Mouse (Mus musculus) megakaryocyte, embryonic 14.5 days (primary cell): Measurements from ENCODE around the gene Mknk2. TPM values are rescaled to one million over a fixed set of nuclear protein-coding genes. Genes with fewer than 3 reads are reported as not detected.
"Not testable (repeated sequence)": the region's sequence is repeated elsewhere in the genome, so short reads cannot be mapped to it uniquely, and the experiment has no call there.

Source experiments
- H3K27me3 ChIP-seq: replicated peaks from 2 replicates; pipeline ENCODE3; 2012; ENCODE audit warnings: inconsistent platforms
- H3K36me3 ChIP-seq: replicated peaks from 2 replicates; pipeline ENCODE3; 2012; ENCODE audit warnings: low read length, inconsistent platforms, mixed read lengths
- H3K4me1 ChIP-seq: 2 replicates; pipeline ENCODE4 v1.6.1; 2012; ENCODE audit warnings: inconsistent platforms
- H3K4me3 ChIP-seq: replicated peaks from 2 replicates; pipeline ENCODE3; 2012; ENCODE audit warnings: moderate library complexity, mild to moderate bottlenecking, inconsistent platforms
- H3K9me3 ChIP-seq: 2 replicates; pipeline ENCODE4 v1.6.1; 2012; ENCODE audit warnings: inconsistent platforms
- FLI1 ChIP-seq: IDR thresholded peaks from 2 replicates; pipeline ENCODE4 v1.6.1; 2012; ENCODE audit warnings: low read length, inconsistent platforms, mixed read lengths
- GATA1 ChIP-seq: IDR thresholded peaks from 3 replicates; pipeline ENCODE4 v1.6.1; 2012; ENCODE audit warnings: mixed read lengths, low read length, inconsistent platforms, borderline replicate concordance
- polyA plus RNA-seq: library from polyadenylated mRNA; stranded (reverse); fragments of >175 nt; gene quantifications from 2 replicates; pipeline ENCODE4 v1.2.3, GENCODE M21; 2012; ENCODE audit warnings: low replicate concordance; ENCODE audit not compliant: insufficient read depth

Mknk2 gene
- polyA plus RNA-seq, 1 experiment, result 472 TPM

- Histone ChIP-seq H3K9me3 (no peaks in the 10 kb centered on the region), H3K27me3 (no peaks in the 10 kb centered on the region), H3K36me3 (peaks cover 44% of the 10 kb centered on the region), H3K4me3 (peak overlapping the region; percentile 50), H3K4me1 (peaks cover 85% of the 10 kb centered on the region)
- no peak for TF ChIP-seq FLI1
- no peak for TF ChIP-seq GATA1
These were observed 24.7 kb downstream of the Mknk2 start for GRCm38 (mm10) chr10:80653156-80653720.

- Histone ChIP-seq H3K27me3 (no peaks in the 10 kb centered on the region), H3K4me3 (no peak overlapping the region), H3K4me1 (peaks cover 62% of the 10 kb centered on the region), H3K36me3 (peaks cover 72% of the 10 kb centered on the region), H3K9me3 (no peaks in the 10 kb centered on the region)
- TF ChIP-seq FLI1 (no peak), GATA1 (no peak)
These were observed 27.5 kb downstream of the Mknk2 start for GRCm38 (mm10) chr10:80650392-80650791.

- Histone ChIP-seq H3K4me1 (peaks cover 57% of the 10 kb centered on the region), H3K36me3 (peaks cover 75% of the 10 kb centered on the region)
- H3K4me3 ChIP-seq, H3K27me3 ChIP-seq, H3K9me3 ChIP-seq: not testable (repeated sequence)
These were observed 28.0 kb downstream of the Mknk2 start for GRCm38 (mm10) chr10:80649910-80650309.

- no peak overlapping the region for H3K4me3 ChIP-seq
- peaks cover 34% of the 10 kb centered on the region for H3K4me1 ChIP-seq
- peaks cover 92% of the 10 kb centered on the region for H3K36me3 ChIP-seq
- no peaks in the 10 kb centered on the region for H3K9me3 ChIP-seq
- no peak for TF ChIP-seq FLI1
- TF ChIP-seq GATA1, result no peak
- H3K27me3 ChIP-seq, result no peaks in the 10 kb centered on the region
These were observed 31.0 kb downstream of the Mknk2 start for GRCm38 (mm10) chr10:80646936-80647335.

GRCm38 (mm10) chr10:80635345-80635744, 42.6 kb downstream of the Mknk2 start:
- H3K9me3 ChIP-seq, result no peaks in the 10 kb centered on the region
- peaks cover 43% of the 10 kb centered on the region for H3K4me1 ChIP-seq
- H3K27me3 ChIP-seq, result no peaks in the 10 kb centered on the region
- TF ChIP-seq GATA1, result no peak
- TF ChIP-seq FLI1, result no peak
- H3K36me3 ChIP-seq, result peaks cover 98% of the 10 kb centered on the region
- no peak overlapping the region for H3K4me3 ChIP-seq

- Histone ChIP-seq H3K9me3 (no peaks in the 10 kb centered on the region), H3K4me1 (peaks cover 95% of the 10 kb centered on the region), H3K27me3 (no peaks in the 10 kb centered on the region), H3K4me3 (peak overlapping the region; percentile 54), H3K36me3 (peaks cover 93% of the 10 kb centered on the region)
- TF ChIP-seq GATA1 (no peak), FLI1 (no peak)
These were observed 49.0 kb downstream of the Mknk2 start for GRCm38 (mm10) chr10:80628925-80629324.

- TF ChIP-seq FLI1 (no peak), GATA1 (no peak)
- Histone ChIP-seq H3K4me3 (peak overlapping the region; percentile 44), H3K36me3 (peaks cover 84% of the 10 kb centered on the region), H3K27me3 (no peaks in the 10 kb centered on the region), H3K9me3 (no peaks in the 10 kb centered on the region), H3K4me1 (peaks cover 96% of the 10 kb centered on the region)
These were observed 50.2 kb downstream of the Mknk2 start for GRCm38 (mm10) chr10:80627685-80628084.

GRCm38 (mm10) chr10:80625764-80626163, 52.1 kb downstream of the Mknk2 start:
- Histone ChIP-seq H3K36me3 (peaks cover 64% of the 10 kb centered on the region), H3K9me3 (no peaks in the 10 kb centered on the region), H3K27me3 (no peaks in the 10 kb centered on the region), H3K4me1 (peaks cover 86% of the 10 kb centered on the region), H3K4me3 (peak overlapping the region; percentile 100)
- TF ChIP-seq GATA1 (no peak), FLI1 (no peak)

GRCm38 (mm10) chr10:80623457-80624191, 54.3 kb downstream of the Mknk2 start:
- Histone ChIP-seq H3K9me3 (no peaks in the 10 kb centered on the region), H3K4me3 (peak overlapping the region; percentile 100), H3K27me3 (no peaks in the 10 kb centered on the region), H3K4me1 (peaks cover 80% of the 10 kb centered on the region), H3K36me3 (peaks cover 43% of the 10 kb centered on the region)
- TF ChIP-seq FLI1 (no peak; the same call in 1 of the 2 replicates), GATA1 (no peak)

GRCm38 (mm10) chr10:80622661-80623456, 55.1 kb downstream of the Mknk2 start, which contains the start of gene Csnk1g2:
Csnk1g2 (plus strand) TSS chr10:80622838.
- peak within 1 kb of the TSS; percentile 100 for H3K4me3 ChIP-seq
- TF ChIP-seq FLI1 (peak; percentile 46; the same call in 1 of the 2 replicates), GATA1 (no peak)
- peaks cover 80% of the 10 kb centered on the region for H3K4me1 ChIP-seq
- no peaks in the 10 kb centered on the region for H3K9me3 ChIP-seq
- peaks cover 35% of the 10 kb centered on the region for H3K36me3 ChIP-seq
- H3K27me3 ChIP-seq, result no peaks in the 10 kb centered on the region
